Mouse (Mus musculus) cortical plate, adult 2 months (tissue): ENCODE data around the gene Myl4.

Experiments used
- CTCF ChIP-seq: fragments of 200-500 bp; IDR thresholded peaks from 2 replicates; pipeline ENCODE4 v1.5.1; 2011; ENCODE audit warnings: mild to moderate bottlenecking, control low read depth, low read length; ENCODE audit not compliant: insufficient read depth; ENCODE audit errors: extremely low read depth
- POLR2A ChIP-seq: fragments of 200-500 bp; IDR thresholded peaks from 2 replicates; pipeline ENCODE4 v1.6.1; 2011; ENCODE audit warnings: mild to moderate bottlenecking, low read length, control low read depth; ENCODE audit not compliant: insufficient read depth; ENCODE audit errors: extremely low read depth

DNA sequence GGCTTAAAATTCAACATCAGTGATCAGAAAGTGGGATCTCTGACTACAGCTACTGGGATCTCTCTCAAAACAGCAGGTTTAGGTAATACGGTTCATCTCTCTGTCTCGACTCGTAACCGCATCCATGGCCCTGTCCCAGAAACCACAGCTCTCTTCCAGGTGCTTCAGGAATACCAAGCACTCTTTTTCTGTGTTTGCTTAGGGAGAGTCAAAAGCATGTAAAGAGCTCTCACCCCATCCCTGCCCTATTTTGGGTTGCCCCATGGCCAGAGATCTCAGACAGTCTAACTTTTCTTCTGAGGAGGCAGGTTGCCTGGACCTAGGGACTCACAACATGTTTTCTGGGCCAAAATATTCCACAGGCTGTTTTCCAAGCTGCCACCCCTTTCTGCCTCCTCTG is 17.9 kb downstream of the Myl4 start:
- TF ChIP-seq CTCF (no peak), POLR2A (no peak)
